Mouse (Mus musculus): ENCODE measurements at regions not wholly inside any gene's neighbourhood (a gene's known extent, or its start where the extent isn't known, plus 50 kb on each side); places are given as distances from the start of the nearest gene placed in this dataset.
A peak's percentile ranks its signal among the peaks of the same experiment; 100 is the strongest.

- Histone ChIP-seq H3K27ac (ENCODE audit: insufficient read depth, low read length) (no peak overlapping the region), H3K9me3 (replicated peaks; ENCODE audit: control insufficient read depth, insufficient read depth, low read length, poor library complexity, severe bottlenecking) (no peaks in the 10 kb centered on the region; the same call in 1 of the 2 replicates)
- TF ChIP-seq EP300 (IDR thresholded peaks at IDR 0.05; ENCODE audit: insufficient read depth, low read depth, low read length) (no peak), CTCF (IDR thresholded peaks at IDR 0.05; ENCODE audit: low read depth, low read length) (no peak), POLR2A (IDR thresholded peaks at IDR 0.05; ENCODE audit: insufficient read depth, low read length) (no peak)
Measured at GRCm38 (mm10) chr3:35403952-35404351, 350.0 kb upstream of the Atp11b start.

DNA sequence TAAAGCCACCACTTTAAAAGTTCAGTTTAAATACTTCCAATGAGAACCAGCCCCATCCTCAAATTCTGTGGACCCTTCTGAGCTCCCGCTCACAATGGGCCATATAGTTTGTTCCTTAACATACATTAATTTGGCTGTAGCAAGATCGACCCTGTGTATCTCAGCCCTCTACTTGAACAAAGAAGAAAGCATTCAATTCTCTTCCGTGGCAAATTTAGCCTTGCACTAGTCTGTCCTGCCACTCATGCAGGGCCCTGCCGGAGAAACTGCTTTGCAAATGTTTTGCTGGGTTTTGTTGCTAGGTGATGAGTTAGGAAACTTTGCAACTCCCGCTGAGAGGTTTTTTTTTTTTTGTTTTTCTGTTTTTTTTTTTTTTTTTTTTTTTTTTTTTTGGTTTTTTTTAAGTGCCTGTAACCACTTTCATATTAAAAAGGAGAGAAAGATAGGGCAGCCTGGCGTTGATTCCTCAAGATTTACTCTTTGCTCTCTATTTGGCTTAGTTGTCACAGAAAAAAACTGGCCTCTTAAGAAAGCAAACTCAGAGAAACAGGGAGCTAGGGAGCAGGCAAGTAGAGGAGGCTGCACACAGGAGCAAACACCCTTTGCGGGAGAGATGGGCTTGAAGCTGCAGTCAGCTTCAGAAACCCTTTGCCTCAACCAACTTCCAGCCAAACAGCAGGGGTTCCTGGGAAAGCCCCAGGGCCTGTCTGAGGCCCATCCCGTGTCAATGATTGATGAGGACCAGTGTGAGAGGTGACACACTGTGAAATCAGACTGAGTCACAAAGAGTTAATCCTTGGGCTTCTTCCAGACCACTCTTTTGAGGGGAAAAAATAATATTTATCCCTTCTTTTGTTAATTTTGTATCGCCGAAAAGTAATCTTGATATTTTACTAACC, 349.2 kb upstream of the Atp11b start:
- H3K4me3 ChIP-seq (ENCODE audit: low read depth, low read length) = no peak overlapping the region
- TF ChIP-seq POLR2A (IDR thresholded peaks at IDR 0.05; ENCODE audit: insufficient read depth, low read length) (no peak), EP300 (IDR thresholded peaks at IDR 0.05; ENCODE audit: insufficient read depth, low read depth, low read length) (no peak), CTCF (IDR thresholded peaks at IDR 0.05; ENCODE audit: low read depth, low read length) (no peak)
- H3K36me3 ChIP-seq (ENCODE audit: control insufficient read depth, insufficient read depth, low read length, poor library complexity, severe bottlenecking) = no peaks in the 10 kb centered on the region
- H3K4me1 ChIP-seq (ENCODE audit: control insufficient read depth, insufficient read depth, low read length) = peaks cover 2% of the 10 kb centered on the region
- no peak overlapping the region for H3K9ac ChIP-seq (ENCODE audit: low read depth, poor library complexity, severe bottlenecking)
- H3K9me3 ChIP-seq (replicated peaks; ENCODE audit: control insufficient read depth, insufficient read depth, low read length, poor library complexity, severe bottlenecking) = no peaks in the 10 kb centered on the region; the same call in 1 of the 2 replicates
- H3K27ac ChIP-seq (ENCODE audit: insufficient read depth, low read length) = peak overlapping the region; percentile 17
- H3K27me3 ChIP-seq (ENCODE audit: control insufficient read depth, insufficient read depth, low read length, poor library complexity, severe bottlenecking) = no peaks in the 10 kb centered on the region

More at GRCm38 (mm10) chr3:35403952-35404351, 350.0 kb upstream of the Atp11b start:
- Histone ChIP-seq H3K4me3 (ENCODE audit: low read depth, low read length) (no peak overlapping the region), H3K27me3 (ENCODE audit: control insufficient read depth, insufficient read depth, low read length, poor library complexity, severe bottlenecking) (no peaks in the 10 kb centered on the region), H3K4me1 (ENCODE audit: control insufficient read depth, insufficient read depth, low read length) (peaks cover 2% of the 10 kb centered on the region), H3K9ac (ENCODE audit: low read depth, poor library complexity, severe bottlenecking) (no peak overlapping the region), H3K36me3 (ENCODE audit: control insufficient read depth, insufficient read depth, low read length, poor library complexity, severe bottlenecking) (no peaks in the 10 kb centered on the region)

DNA sequence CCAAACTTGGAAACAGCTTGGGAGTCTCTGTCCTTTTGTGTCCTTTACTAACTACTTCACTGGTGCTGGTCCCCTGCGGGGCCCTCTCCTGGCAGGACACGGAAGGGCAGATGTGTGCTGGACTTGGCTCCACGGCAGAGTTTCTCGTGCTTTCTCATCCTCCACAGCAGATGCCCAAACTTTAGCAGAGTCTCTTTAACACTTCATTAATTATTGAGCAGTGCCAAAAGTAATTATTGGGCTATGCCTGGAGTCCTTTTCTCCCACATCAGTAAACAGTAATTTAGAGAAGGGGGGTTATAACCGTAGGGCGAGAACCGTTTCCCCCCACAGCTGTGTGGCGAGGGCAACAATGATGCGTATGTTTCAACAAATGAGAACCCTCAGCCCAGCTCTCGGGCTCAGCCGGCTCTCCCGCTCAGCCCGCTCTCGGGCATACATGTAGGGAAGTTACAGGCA, 348.3 kb upstream of the Atp11b start:
- H3K4me3 ChIP-seq (ENCODE audit: low read depth, low read length) = no peak overlapping the region
- H3K9me3 ChIP-seq (replicated peaks; ENCODE audit: control insufficient read depth, insufficient read depth, low read length, poor library complexity, severe bottlenecking) = no peaks in the 10 kb centered on the region; the same call in 1 of the 2 replicates
- H3K36me3 ChIP-seq (ENCODE audit: control insufficient read depth, insufficient read depth, low read length, poor library complexity, severe bottlenecking) = no peaks in the 10 kb centered on the region
- H3K9ac ChIP-seq (ENCODE audit: low read depth, poor library complexity, severe bottlenecking) = no peak overlapping the region
- no peaks in the 10 kb centered on the region for H3K27me3 ChIP-seq (ENCODE audit: control insufficient read depth, insufficient read depth, low read length, poor library complexity, severe bottlenecking)
- TF ChIP-seq CTCF (IDR thresholded peaks at IDR 0.05; ENCODE audit: low read depth, low read length) = peak; percentile 55
- TF ChIP-seq EP300 (IDR thresholded peaks at IDR 0.05; ENCODE audit: insufficient read depth, low read depth, low read length) = no peak
- H3K27ac ChIP-seq (ENCODE audit: insufficient read depth, low read length) = no peak overlapping the region
- H3K4me1 ChIP-seq (ENCODE audit: control insufficient read depth, insufficient read depth, low read length) = peaks cover 2% of the 10 kb centered on the region

DNA sequence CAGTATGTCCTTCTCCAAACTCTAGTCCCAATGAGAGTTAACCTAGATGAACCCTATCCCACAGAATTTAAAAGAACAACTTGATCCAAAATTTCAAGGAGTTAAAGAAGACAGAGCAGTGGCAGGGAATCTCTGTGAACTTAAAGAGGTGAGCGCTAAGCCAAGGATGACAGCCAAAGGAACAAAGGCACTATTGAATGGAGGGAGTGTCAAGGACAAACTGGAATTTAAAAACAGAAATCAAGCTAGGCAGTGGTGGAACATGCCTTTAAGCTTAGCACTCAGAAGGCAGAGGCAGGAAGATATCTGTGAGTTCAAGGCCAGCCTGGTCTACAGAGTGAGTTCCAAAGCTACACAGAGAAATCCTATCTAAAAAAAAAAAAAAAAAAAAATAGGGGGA, 316.2 kb upstream of the Atp11b start:
- Histone ChIP-seq H3K4me1 (ENCODE audit: control insufficient read depth, insufficient read depth, low read length) (no peaks in the 10 kb centered on the region), H3K4me3 (ENCODE audit: low read depth, low read length) (no peak overlapping the region), H3K9me3 (replicated peaks; ENCODE audit: control insufficient read depth, insufficient read depth, low read length, poor library complexity, severe bottlenecking) (no peaks in the 10 kb centered on the region), H3K27ac (ENCODE audit: insufficient read depth, low read length) (no peak overlapping the region), H3K36me3 (ENCODE audit: control insufficient read depth, insufficient read depth, low read length, poor library complexity, severe bottlenecking) (no peaks in the 10 kb centered on the region), H3K27me3 (ENCODE audit: control insufficient read depth, insufficient read depth, low read length, poor library complexity, severe bottlenecking) (no peaks in the 10 kb centered on the region; the same call in 1 of the 2 replicates), H3K9ac (ENCODE audit: low read depth, poor library complexity, severe bottlenecking) (no peak overlapping the region)
- TF ChIP-seq EP300 (IDR thresholded peaks at IDR 0.05; ENCODE audit: insufficient read depth, low read depth, low read length) (no peak), POLR2A (IDR thresholded peaks at IDR 0.05; ENCODE audit: insufficient read depth, low read length) (no peak), CTCF (IDR thresholded peaks at IDR 0.05; ENCODE audit: low read depth, low read length) (no peak)

DNA sequence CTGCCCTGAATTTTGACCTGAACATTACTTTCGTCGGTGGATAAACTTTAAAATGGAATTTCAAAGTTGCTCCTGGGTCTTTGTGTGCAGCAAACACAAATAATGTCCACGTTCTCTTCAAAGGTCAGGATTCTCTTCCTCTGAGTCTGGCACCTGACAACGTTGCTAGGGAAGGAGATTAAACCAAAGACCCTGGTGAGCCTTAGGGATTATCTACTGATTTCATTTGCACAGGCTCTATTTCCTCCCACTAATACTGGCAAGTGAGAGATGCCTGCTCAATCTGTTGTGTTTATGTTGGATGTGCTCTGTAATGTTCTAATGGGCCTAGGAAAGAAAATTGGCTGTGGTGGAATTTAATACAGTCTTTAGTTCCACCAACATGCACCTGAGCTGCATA, 291.0 kb upstream of the Atp11b start:
- Histone ChIP-seq H3K4me1 (ENCODE audit: control insufficient read depth, insufficient read depth, low read length) (no peaks in the 10 kb centered on the region), H3K27ac (ENCODE audit: insufficient read depth, low read length) (no peak overlapping the region), H3K36me3 (ENCODE audit: control insufficient read depth, insufficient read depth, low read length, poor library complexity, severe bottlenecking) (no peaks in the 10 kb centered on the region), H3K9me3 (replicated peaks; ENCODE audit: control insufficient read depth, insufficient read depth, low read length, poor library complexity, severe bottlenecking) (no peaks in the 10 kb centered on the region), H3K9ac (ENCODE audit: low read depth, poor library complexity, severe bottlenecking) (no peak overlapping the region), H3K27me3 (ENCODE audit: control insufficient read depth, insufficient read depth, low read length, poor library complexity, severe bottlenecking) (no peaks in the 10 kb centered on the region), H3K4me3 (ENCODE audit: low read depth, low read length) (no peak overlapping the region)
- TF ChIP-seq EP300 (IDR thresholded peaks at IDR 0.05; ENCODE audit: insufficient read depth, low read depth, low read length) (no peak), POLR2A (IDR thresholded peaks at IDR 0.05; ENCODE audit: insufficient read depth, low read length) (no peak), CTCF (IDR thresholded peaks at IDR 0.05; ENCODE audit: low read depth, low read length) (no peak)
